Mouse (Mus musculus) CH12.LX (cell line): ENCODE data around the gene Thsd1.
"Not testable (repeated sequence)": the region's sequence is repeated elsewhere in the genome, so short reads cannot be mapped to it uniquely, and the experiment has no call there.

Experiments
- CTCF ChIP-seq, 2 experiments: IDR thresholded peaks in 1 of 2; conservative IDR thresholded peaks in 1 of 2; 2 replicates each; pipeline ENCODE4 v1.5.1; 2011 to 2012; ENCODE audit warnings: low read depth in 2 of 2, low read length in 2 of 2, improper control_type of control experiment in 1 of 2, inconsistent platforms in 1 of 2, mild to moderate bottlenecking in 1 of 2, moderate library complexity in 1 of 2
- EP300 ChIP-seq: IDR thresholded peaks from 2 replicates; pipeline ENCODE4 v1.6.1; 2011; ENCODE audit warnings: low read length, improper control_type of control experiment
- HCFC1 ChIP-seq: IDR thresholded peaks from 2 replicates; pipeline ENCODE4 v1.6.1; 2012; ENCODE audit warnings: low read depth, mild to moderate bottlenecking, inconsistent platforms, low read length, improper control_type of control experiment
- RAD21 ChIP-seq: IDR thresholded peaks from 2 replicates; pipeline ENCODE4 v1.6.1; 2011; ENCODE audit warnings: low read depth, mild to moderate bottlenecking, low read length, improper control_type of control experiment, moderate library complexity

GRCm38 (mm10) chr8:22304045-22304444 lies 76.9 kb downstream of the Thsd1 start:
- TF ChIP-seq CTCF (conservative IDR thresholded peaks at IDR 0.05 in 1 of 2, IDR thresholded peaks at IDR 0.05 in 1 of 2; ENCODE audit: low read depth in 2 of 2, low read length in 2 of 2) (peak in 1 of 2 experiments; percentile 58; a peak in 2 of 4 replicates), RAD21 (peak; percentile 50)
- TF ChIP-seq HCFC1, EP300: not testable (repeated sequence)
